Comparison of ENCODE assay signal across 11 mouse cellular contexts in genomic region chr17:14624433-14624832, GRCm38 (mm10).
A peak's percentile ranks its signal among the peaks of the same experiment; 100 is the strongest.
DNase-seq lines count a peak whose midpoint lies in the region; ATAC-seq lines count a peak whose summit lies in the region.
"Had no signal": no experiment of that assay in that cellular context is flagged by ENCODE, and none has a peak within 500 bp of the region (broad histone marks: within the 10 kb centered on the region; RNA-seq: fewer than 3 reads in every experiment).

No protein-coding gene starts in this region.

- DNase-seq in hindbrain, embryonic 11.5 days (ENCODE audit: low spot score), result peak; percentile 17
- DNase-seq in brain, adult 2 months (ENCODE audit: low read depth, low spot score), result peak; percentile 9
- peak; percentile 27 for DNase-seq in embryo, embryonic 10.5 days (ENCODE audit: low spot score)
- no peak for DNase-seq in frontal cortex, postnatal 14 days (ENCODE audit: low spot score in 2 of 2)
- DNase-seq in gastrocnemius, postnatal 14 days, result no peak
- DNase-seq: layer of hippocampus, adult 9-11 months; right cerebral cortex, postnatal 4 days; thymus, adult 2 months had no signal

- intact Hi-C loops in gastrocnemius, postnatal 14 days (cut with DNase I; ENCODE audit: low total_unique reads), result no loop called here

- H3K9ac ChIP-seq in hindbrain, embryonic 11.5 days (ENCODE audit: low read depth, low read length), result no peak overlapping the region
- no peak overlapping the region for H3K9ac ChIP-seq in hindbrain, embryonic 16.5 days (ENCODE audit: low read depth, low read length)
- H3K9ac ChIP-seq in intestine, embryonic 16.5 days (ENCODE audit: low read depth, low read length), result no peak overlapping the region
- H3K9ac ChIP-seq: liver, embryonic 12.5 days had no signal

- H3K27ac ChIP-seq in hindbrain, embryonic 11.5 days (ENCODE audit: low read depth, low read length), result no peak overlapping the region
- no peak overlapping the region for H3K27ac ChIP-seq in hindbrain, embryonic 16.5 days (ENCODE audit: low read depth, low read length)
- peak overlapping the region; percentile 12 for H3K27ac ChIP-seq in intestine, embryonic 16.5 days (ENCODE audit: low read length)
- H3K27ac ChIP-seq: liver, embryonic 12.5 days had no signal

- no peak overlapping the region for H3K4me2 ChIP-seq in hindbrain, embryonic 11.5 days (replicated peaks; ENCODE audit: low read depth, low read length)
- no peak overlapping the region for H3K4me2 ChIP-seq in hindbrain, embryonic 16.5 days (ENCODE audit: low read length)
- no peak overlapping the region for H3K4me2 ChIP-seq in intestine, embryonic 16.5 days (ENCODE audit: low read depth, low read length)
- H3K4me2 ChIP-seq: liver, embryonic 12.5 days had no signal

- ATAC-seq in hindbrain, embryonic 11.5 days (ENCODE audit: low FRiP score), result no peak
- ATAC-seq in hindbrain, embryonic 16.5 days, result no peak
- ATAC-seq in intestine, embryonic 16.5 days, result no peak
- ATAC-seq: liver, embryonic 12.5 days had no signal

- 52% methylated on average over 8 of the region's 8 CpGs for WGBS in hindbrain, embryonic 11.5 days
- WGBS in hindbrain, embryonic 16.5 days, result 51% methylated on average over 8 of the region's 8 CpGs
- 28% methylated on average over 8 of the region's 8 CpGs for WGBS in intestine, embryonic 16.5 days

- H3K36me3 ChIP-seq in hindbrain, embryonic 11.5 days (ENCODE audit: control insufficient read depth, insufficient read depth, low read length), result no peaks in the 10 kb centered on the region
- H3K36me3 ChIP-seq in hindbrain, embryonic 16.5 days (ENCODE audit: control insufficient read depth, insufficient read depth, low read length), result no peaks in the 10 kb centered on the region
- no peaks in the 10 kb centered on the region for H3K36me3 ChIP-seq in intestine, embryonic 16.5 days (ENCODE audit: control insufficient read depth, insufficient read depth, low read length)
- H3K36me3 ChIP-seq: liver, embryonic 12.5 days had no signal

- no peak overlapping the region for H3K4me3 ChIP-seq in hindbrain, embryonic 11.5 days (ENCODE audit: low read depth, low read length)
- no peak overlapping the region for H3K4me3 ChIP-seq in hindbrain, embryonic 16.5 days (ENCODE audit: low read length)
- H3K4me3 ChIP-seq in intestine, embryonic 16.5 days (ENCODE audit: low read length), result no peak overlapping the region
- H3K4me3 ChIP-seq: liver, embryonic 12.5 days had no signal

- H3K4me1 ChIP-seq in hindbrain, embryonic 11.5 days (replicated peaks; ENCODE audit: control insufficient read depth, insufficient read depth, low read length), result no peaks in the 10 kb centered on the region
- H3K4me1 ChIP-seq in hindbrain, embryonic 16.5 days (ENCODE audit: control insufficient read depth, insufficient read depth, low read depth, low read length), result no peaks in the 10 kb centered on the region
- H3K4me1 ChIP-seq in intestine, embryonic 16.5 days (ENCODE audit: control insufficient read depth, insufficient read depth, low read length), result 0 out of 2 replicates have a peak, but pooled peaks cover 4% of the 10 kb centered on the region
- H3K4me1 ChIP-seq: liver, embryonic 12.5 days had no signal

- H3K9me3 ChIP-seq in hindbrain, embryonic 11.5 days (ENCODE audit: control insufficient read depth, low read length), result no peaks in the 10 kb centered on the region
- no peaks in the 10 kb centered on the region for H3K9me3 ChIP-seq in hindbrain, embryonic 16.5 days (ENCODE audit: control insufficient read depth, low read length)
- H3K9me3 ChIP-seq in intestine, embryonic 16.5 days (ENCODE audit: control insufficient read depth, low read length), result no peaks in the 10 kb centered on the region
- H3K9me3 ChIP-seq: liver, embryonic 12.5 days had no signal

- no peaks in the 10 kb centered on the region for H3K27me3 ChIP-seq in hindbrain, embryonic 11.5 days (ENCODE audit: control insufficient read depth, insufficient read depth, low read length)
- no peaks in the 10 kb centered on the region for H3K27me3 ChIP-seq in hindbrain, embryonic 16.5 days (replicated peaks; ENCODE audit: control insufficient read depth, insufficient read depth, low read length)
- H3K27me3 ChIP-seq in intestine, embryonic 16.5 days (replicated peaks; ENCODE audit: control insufficient read depth, insufficient read depth, low read length), result no peaks in the 10 kb centered on the region
- H3K27me3 ChIP-seq: liver, embryonic 12.5 days had no signal

Comparison
In these comparisons a context has a peak if more than half of its experiments do, and no peak if none do; other contexts are left out.
1. DNase-seq: peak in hindbrain, embryonic 11.5 days (single experiment), brain, adult 2 months (single experiment) and embryo, embryonic 10.5 days (single experiment); none in frontal cortex, postnatal 14 days (0 of 2) and gastrocnemius, postnatal 14 days (single experiment).